Mouse (Mus musculus): ENCODE data around the gene Kif26b. TPM values are rescaled to one million over a fixed set of nuclear protein-coding genes. Genes with fewer than 3 reads are reported as not detected.

Kif26b gene
- polyA plus RNA-seq, 1 experiment from 2014 or later, result 0.44 TPM

- TF ChIP-seq CTCF (IDR thresholded peaks at IDR 0.05) (no peak), EP300 (IDR thresholded peaks at IDR 0.05) (no peak)
- Histone ChIP-seq H3K27me3 (replicated peaks; ENCODE audit: insufficient read depth, low read length) (no peaks in the 10 kb centered on the region), H3K27ac (ENCODE audit: low read length) (no peak overlapping the region), H3K4me2 (replicated peaks; ENCODE audit: low read depth, low read length) (no peak overlapping the region), H3K36me3 (ENCODE audit: insufficient read depth, low read length) (no peaks in the 10 kb centered on the region), H3K4me1 (ENCODE audit: insufficient read depth, low read depth, low read length) (no peaks in the 10 kb centered on the region), H3K4me3 (ENCODE audit: low read depth, low read length) (no peak overlapping the region), H3K9me3 (ENCODE audit: low read length) (no peaks in the 10 kb centered on the region), H3K9ac (replicated peaks; ENCODE audit: low read depth) (no peak overlapping the region)
- ATAC-seq (0 out of 2 replicates have a peak, but pooled peaks have one; percentile 28), DNase-seq (ENCODE audit: low spot score) (no peak)
- WGBS, result 22% methylated on average over 7 of the region's 7 CpGs
Measured at GRCm38 (mm10) chr1:178631863-178632262, 102.9 kb downstream of the Kif26b start.

- DNase-seq (ENCODE audit: low spot score), result no peak
- Histone ChIP-seq H3K4me2 (replicated peaks; ENCODE audit: low read depth, low read length) (no peak overlapping the region), H3K27ac (ENCODE audit: low read length) (no peak overlapping the region)
Measured at GRCm38 (mm10) chr1:178634359-178635085, 105.6 kb downstream of the Kif26b start.

GRCm38 (mm10) chr1:178635470-178635869 lies 106.5 kb downstream of the Kif26b start:
- DNase-seq (ENCODE audit: low spot score), result no peak
- WGBS, result 89% methylated on average over 4 of the region's 4 CpGs

More at GRCm38 (mm10) chr1:178634359-178635085, 105.6 kb downstream of the Kif26b start:
- H3K9me3 ChIP-seq (ENCODE audit: low read length), result no peaks in the 10 kb centered on the region
- no peak for TF ChIP-seq EP300 (IDR thresholded peaks at IDR 0.05)
- TF ChIP-seq CTCF (IDR thresholded peaks at IDR 0.05), result no peak
- H3K36me3 ChIP-seq (ENCODE audit: insufficient read depth, low read length), result no peaks in the 10 kb centered on the region
- no peak overlapping the region for H3K4me3 ChIP-seq (ENCODE audit: low read depth, low read length)
- H3K9ac ChIP-seq (replicated peaks; ENCODE audit: low read depth), result no peak overlapping the region
- no peaks in the 10 kb centered on the region for H3K27me3 ChIP-seq (replicated peaks; ENCODE audit: insufficient read depth, low read length)
- no peaks in the 10 kb centered on the region for H3K4me1 ChIP-seq (ENCODE audit: insufficient read depth, low read depth, low read length)
- WGBS, result 40% methylated on average over 19 of the region's 19 CpGs
- ATAC-seq, result no peak

GRCm38 (mm10) chr1:178637293-178637692 lies 108.4 kb downstream of the Kif26b start:
- no peaks in the 10 kb centered on the region for H3K9me3 ChIP-seq (ENCODE audit: low read length)
- 58% methylated on average over 7 of the region's 7 CpGs for WGBS
- H3K4me3 ChIP-seq (ENCODE audit: low read depth, low read length), result no peak overlapping the region
- TF ChIP-seq CTCF (IDR thresholded peaks at IDR 0.05), result no peak
- TF ChIP-seq EP300 (IDR thresholded peaks at IDR 0.05), result no peak
- no peak overlapping the region for H3K9ac ChIP-seq (replicated peaks; ENCODE audit: low read depth)
- H3K27me3 ChIP-seq (replicated peaks; ENCODE audit: insufficient read depth, low read length), result no peaks in the 10 kb centered on the region
- H3K27ac ChIP-seq (ENCODE audit: low read length), result no peak overlapping the region
- H3K36me3 ChIP-seq (ENCODE audit: insufficient read depth, low read length), result no peaks in the 10 kb centered on the region
- H3K4me1 ChIP-seq (ENCODE audit: insufficient read depth, low read depth, low read length), result no peaks in the 10 kb centered on the region
- DNase-seq (ENCODE audit: low spot score) (no peak), ATAC-seq (no peak)
- no peak overlapping the region for H3K4me2 ChIP-seq (replicated peaks; ENCODE audit: low read depth, low read length)

More at GRCm38 (mm10) chr1:178635470-178635869, 106.5 kb downstream of the Kif26b start:
- Histone ChIP-seq H3K4me2 (replicated peaks; ENCODE audit: low read depth, low read length) (no peak overlapping the region), H3K9me3 (ENCODE audit: low read length) (no peaks in the 10 kb centered on the region), H3K27me3 (replicated peaks; ENCODE audit: insufficient read depth, low read length) (no peaks in the 10 kb centered on the region), H3K4me1 (ENCODE audit: insufficient read depth, low read depth, low read length) (no peaks in the 10 kb centered on the region), H3K9ac (replicated peaks; ENCODE audit: low read depth) (no peak overlapping the region), H3K4me3 (ENCODE audit: low read depth, low read length) (no peak overlapping the region), H3K27ac (ENCODE audit: low read length) (no peak overlapping the region), H3K36me3 (ENCODE audit: insufficient read depth, low read length) (no peaks in the 10 kb centered on the region)
- ATAC-seq, result no peak
- TF ChIP-seq EP300 (IDR thresholded peaks at IDR 0.05) (no peak), CTCF (IDR thresholded peaks at IDR 0.05) (no peak)

GRCm38 (mm10) chr1:178639951-178640350 lies 111.0 kb downstream of the Kif26b start:
- no peaks in the 10 kb centered on the region for H3K9me3 ChIP-seq (ENCODE audit: low read length)
- 48% methylated on average over 6 of the region's 6 CpGs for WGBS
- no peak overlapping the region for H3K27ac ChIP-seq (ENCODE audit: low read length)
- TF ChIP-seq EP300 (IDR thresholded peaks at IDR 0.05) (no peak), CTCF (IDR thresholded peaks at IDR 0.05) (no peak)
- no peak overlapping the region for H3K4me2 ChIP-seq (replicated peaks; ENCODE audit: low read depth, low read length)
- H3K4me3 ChIP-seq (ENCODE audit: low read depth, low read length), result no peak overlapping the region
- no peaks in the 10 kb centered on the region for H3K4me1 ChIP-seq (ENCODE audit: insufficient read depth, low read depth, low read length)
- no peaks in the 10 kb centered on the region for H3K36me3 ChIP-seq (ENCODE audit: insufficient read depth, low read length)
- DNase-seq (ENCODE audit: low spot score) (no peak), ATAC-seq (no peak)
- H3K9ac ChIP-seq (replicated peaks; ENCODE audit: low read depth), result no peak overlapping the region
- H3K27me3 ChIP-seq (replicated peaks; ENCODE audit: insufficient read depth, low read length), result no peaks in the 10 kb centered on the region

GRCm38 (mm10) chr1:178640719-178641455 lies 112.0 kb downstream of the Kif26b start:
- WGBS, result 38% methylated on average over 11 of the region's 11 CpGs
- H3K4me1 ChIP-seq (ENCODE audit: insufficient read depth, low read depth, low read length), result no peaks in the 10 kb centered on the region
- DNase-seq (ENCODE audit: low spot score) (peak; percentile 30), ATAC-seq (peak; percentile 40; the same call in 1 of the 2 replicates)
- no peaks in the 10 kb centered on the region for H3K9me3 ChIP-seq (ENCODE audit: low read length)
- H3K4me3 ChIP-seq (ENCODE audit: low read depth, low read length), result no peak overlapping the region
- no peaks in the 10 kb centered on the region for H3K27me3 ChIP-seq (replicated peaks; ENCODE audit: insufficient read depth, low read length)
- TF ChIP-seq CTCF (IDR thresholded peaks at IDR 0.05), result no peak
- no peak for TF ChIP-seq EP300 (IDR thresholded peaks at IDR 0.05)
- no peak overlapping the region for H3K4me2 ChIP-seq (replicated peaks; ENCODE audit: low read depth, low read length)
- no peak overlapping the region for H3K9ac ChIP-seq (replicated peaks; ENCODE audit: low read depth)
- no peak overlapping the region for H3K27ac ChIP-seq (ENCODE audit: low read length)
- H3K36me3 ChIP-seq (ENCODE audit: insufficient read depth, low read length), result no peaks in the 10 kb centered on the region
